Mouse (Mus musculus): ENCODE results near the gene Wnt3. TPM values are rescaled to one million over a fixed set of nuclear protein-coding genes. Genes with fewer than 3 reads are reported as not detected.
"Not testable (repeated sequence)": the region's sequence is repeated elsewhere in the genome, so short reads cannot be mapped to it uniquely, and the experiment has no call there.

The Wnt3 gene
- total RNA-seq (2022): 1 to 10 TPM; 1.3 to 2.6 (median 1.9) TPM

GRCm38 (mm10) chr11:103773387-103774227 is at the start of gene Wnt3:
Wnt3 (plus strand) TSS chr11:103774150.
- DNase-seq (ENCODE audit: low spot score in 2 of 2): no peak

GRCm38 (mm10) chr11:103724331-103724771 is 49.6 kb upstream of the Wnt3 start:
- peak; percentile 17 to 57 for DNase-seq (ENCODE audit: low spot score in 2 of 2)

GRCm38 (mm10) chr11:103729282-103729985 is 44.5 kb upstream of the Wnt3 start:
- DNase-seq (ENCODE audit: low spot score in 2 of 2): no peak

- DNase-seq (ENCODE audit: low spot score in 2 of 2): no peak
Observed at GRCm38 (mm10) chr11:103731594-103731993, 42.4 kb upstream of the Wnt3 start.

- no peak for DNase-seq (ENCODE audit: low spot score in 2 of 2)
Observed at GRCm38 (mm10) chr11:103732306-103732705, 41.6 kb upstream of the Wnt3 start.

GRCm38 (mm10) chr11:103733069-103733468 is 40.9 kb upstream of the Wnt3 start:
- peak in 1 of 2 experiments; percentile 79 for DNase-seq (ENCODE audit: low spot score in 2 of 2)

- no peak for DNase-seq (ENCODE audit: low spot score in 2 of 2)
Observed at GRCm38 (mm10) chr11:103733961-103734360, 40.0 kb upstream of the Wnt3 start.

GRCm38 (mm10) chr11:103734411-103735045 is 39.4 kb upstream of the Wnt3 start:
- DNase-seq (ENCODE audit: low spot score in 2 of 2): no peak

GRCm38 (mm10) chr11:103735046-103735781 is 38.7 kb upstream of the Wnt3 start:
- DNase-seq (ENCODE audit: low spot score in 2 of 2): no peak

GRCm38 (mm10) chr11:103749306-103750089 is 24.5 kb upstream of the Wnt3 start, which contains the start of gene Wnt9b:
Wnt9b (minus strand) TSS chr11:103749821.
- DNase-seq (ENCODE audit: low spot score in 2 of 2): no peak

- no peak for DNase-seq (ENCODE audit: low spot score in 2 of 2)
Observed at GRCm38 (mm10) chr11:103750612-103751011, 23.3 kb upstream of the Wnt3 start.

GRCm38 (mm10) chr11:103758054-103758453 is 15.9 kb upstream of the Wnt3 start:
- DNase-seq (ENCODE audit: low spot score in 2 of 2): no peak

GRCm38 (mm10) chr11:103758706-103759105 is 15.2 kb upstream of the Wnt3 start:
- DNase-seq (ENCODE audit: low spot score in 2 of 2): peak in 1 of 2 experiments; percentile 47

GRCm38 (mm10) chr11:103760101-103760500 is 13.8 kb upstream of the Wnt3 start:
- DNase-seq (ENCODE audit: low spot score in 2 of 2): no peak

- not testable (repeated sequence) for DNase-seq (ENCODE audit: low spot score in 2 of 2)
Observed at GRCm38 (mm10) chr11:103760891-103761290, 13.1 kb upstream of the Wnt3 start.

- DNase-seq (ENCODE audit: low spot score in 2 of 2): peak in 1 of 2 experiments; percentile 23
Observed at GRCm38 (mm10) chr11:103763410-103764163, 10.4 kb upstream of the Wnt3 start.

GRCm38 (mm10) chr11:103764601-103765000 is 9.3 kb upstream of the Wnt3 start:
- DNase-seq (ENCODE audit: low spot score in 2 of 2): no peak

GRCm38 (mm10) chr11:103765556-103766011 is 8.4 kb upstream of the Wnt3 start:
- no peak for DNase-seq (ENCODE audit: low spot score in 2 of 2)

GRCm38 (mm10) chr11:103771160-103771817 is 2.7 kb upstream of the Wnt3 start:
- no peak for DNase-seq (ENCODE audit: low spot score in 2 of 2)

Measured in left cerebral cortex, adult 8-10 months (tissue).